Mouse (Mus musculus): ENCODE results near the gene Kif18a. TPM values are rescaled to one million over a fixed set of nuclear protein-coding genes. Genes with fewer than 3 reads are reported as not detected.

The Kif18a gene
- polyA plus RNA-seq (2015; fragmentation: Nextera tagmentation; extraction: Ambion mirVana): 5.3 and 6.4 TPM in 2 replicates

GRCm38 (mm10) chr2:109280600-109281340 lies at the start of gene Kif18a, which contains the start of gene Mettl15:
Gene Kif18a (plus strand): TSS chr2:109280738.
Gene Mettl15 (minus strand): TSS chr2:109280748.

Other genes with a start within 250 kb of the Kif18a start
- 7.6 and 12.3 TPM in 2 replicates for gene Mettl15, start within 50 bp of the Kif18a start, polyA plus RNA-seq (2015; fragmentation: Nextera tagmentation; extraction: Ambion mirVana)

Measured in adrenal gland, postnatal 0 days (tissue).